Mouse (Mus musculus) heart, postnatal 10 days (tissue): Measurements from ENCODE around the gene Slc9a9. TPM values are rescaled to one million over a fixed set of nuclear protein-coding genes. Genes with fewer than 3 reads are reported as not detected.

Experiments used
- DNase-seq, 2 experiments: peaks; one replicate each; pipeline ENCODE4 v3.0.0; 2021
- intact Hi-C: fragments of 180-260 bp; cut with DNase I; formaldehyde crosslinking; loops from one replicate; pipeline ENCODE4 v1.15.1; 2025
- total RNA-seq, 2 experiments: library from RNA; stranded (reverse); gene quantifications; 2 replicates each; pipeline ENCODE4 v1.2.3; 2021

Gene Slc9a9
- total RNA-seq, 2 experiments from 2014 or later: 2.7 to 2.8 TPM

GRCm38 (mm10) chr9:94803073-94803472 is 133.4 kb downstream of the Slc9a9 start:
- no peak for DNase-seq
- intact Hi-C loops: no loop called here

- intact Hi-C loops: no loop called here
- no peak for DNase-seq
Observed at GRCm38 (mm10) chr9:94805506-94805905, 135.8 kb downstream of the Slc9a9 start.

GRCm38 (mm10) chr9:94815518-94815917 is 145.8 kb downstream of the Slc9a9 start:
- intact Hi-C loops: no loop called here
- no peak for DNase-seq

- DNase-seq: no peak
Observed at GRCm38 (mm10) chr9:94821268-94821667, 151.6 kb downstream of the Slc9a9 start.

GRCm38 (mm10) chr9:94833836-94834235 is 164.1 kb downstream of the Slc9a9 start:
- no peak for DNase-seq
- intact Hi-C loops: no loop called here

More at GRCm38 (mm10) chr9:94821268-94821667, 151.6 kb downstream of the Slc9a9 start:
- intact Hi-C loops: no loop called here

- no peak for DNase-seq
- intact Hi-C loops: no loop called here
Observed at GRCm38 (mm10) chr9:94837384-94837783, 167.7 kb downstream of the Slc9a9 start.

GRCm38 (mm10) chr9:94838479-94839031 is 168.8 kb downstream of the Slc9a9 start:
- intact Hi-C loops: no loop called here
- no peak for DNase-seq

- no peak for DNase-seq
- intact Hi-C loops: no loop called here
Observed at GRCm38 (mm10) chr9:94839204-94839603, 169.5 kb downstream of the Slc9a9 start.

- intact Hi-C loops: no loop called here
- DNase-seq: no peak
Observed at GRCm38 (mm10) chr9:94840398-94840797, 170.7 kb downstream of the Slc9a9 start.

- intact Hi-C loops: no loop called here
- no peak for DNase-seq
Observed at GRCm38 (mm10) chr9:94840972-94841371, 171.3 kb downstream of the Slc9a9 start.

- DNase-seq: no peak
- intact Hi-C loops: no loop called here
Observed at GRCm38 (mm10) chr9:94844176-94844575, 174.5 kb downstream of the Slc9a9 start.

- intact Hi-C loops: no loop called here
- no peak for DNase-seq
Observed at GRCm38 (mm10) chr9:94847624-94848023, 177.9 kb downstream of the Slc9a9 start.

GRCm38 (mm10) chr9:94851550-94851949 is 181.8 kb downstream of the Slc9a9 start:
- intact Hi-C loops: no loop called here
- no peak for DNase-seq

- DNase-seq: no peak
- intact Hi-C loops: no loop called here
Observed at GRCm38 (mm10) chr9:94856093-94856492, 186.4 kb downstream of the Slc9a9 start.

GRCm38 (mm10) chr9:94868557-94868956 is 198.8 kb downstream of the Slc9a9 start:
- DNase-seq: no peak
- intact Hi-C loops: no loop called here

GRCm38 (mm10) chr9:94869023-94869799 is 199.5 kb downstream of the Slc9a9 start:
- intact Hi-C loops: no loop called here
- no peak for DNase-seq

GRCm38 (mm10) chr9:94882517-94882916 is 212.8 kb downstream of the Slc9a9 start:
- DNase-seq: no peak
- intact Hi-C loops: no loop called here

GRCm38 (mm10) chr9:94883435-94883834 is 213.7 kb downstream of the Slc9a9 start:
- intact Hi-C loops: no loop called here
- DNase-seq: no peak

- no peak for DNase-seq
- intact Hi-C loops: no loop called here
Observed at GRCm38 (mm10) chr9:94885151-94885550, 215.4 kb downstream of the Slc9a9 start.

GRCm38 (mm10) chr9:94889647-94890046 is 219.9 kb downstream of the Slc9a9 start:
- DNase-seq: no peak
- intact Hi-C loops: no loop called here

GRCm38 (mm10) chr9:94895882-94896281 is 226.2 kb downstream of the Slc9a9 start:
- DNase-seq: no peak
- intact Hi-C loops: no loop called here

GRCm38 (mm10) chr9:94904180-94904579 is 234.5 kb downstream of the Slc9a9 start:
- DNase-seq: no peak
- intact Hi-C loops: no loop called here
